In genomic region chr4:115828572-115828902, GRCm38 (mm10) we compare ENCODE assay signal across 9 mouse cellular contexts. TPM values are rescaled to one million over a fixed set of nuclear protein-coding genes. Genes with fewer than 3 reads are reported as not detected.
DNase-seq lines count a peak whose midpoint lies in the region; ATAC-seq and TF ChIP-seq lines count a peak whose summit lies in the region.
"Had no signal": no experiment of that assay in that cellular context is flagged by ENCODE, and none has a peak within 500 bp of the region (broad histone marks: within the 10 kb centered on the region; RNA-seq: fewer than 3 reads in every experiment).

No protein-coding gene starts in this region.

- peaks cover 15% of the 10 kb centered on the region for H3K79me2 ChIP-seq in C2C12 (ENCODE audit: control insufficient read depth, insufficient read depth)

- no peak; the same call in none of the 2 replicates for ATAC-seq in forebrain, embryonic 15.5 days (replicated peaks)
- no peak for ATAC-seq in liver, embryonic 16.5 days (ENCODE audit: low read depth)

- H3K9ac ChIP-seq in forebrain, embryonic 15.5 days (replicated peaks): peak overlapping the region; percentile 63
- peak overlapping the region; percentile 76 for H3K9ac ChIP-seq in liver, embryonic 16.5 days (ENCODE audit: low read depth, low read length)

- H3K4me1 ChIP-seq in forebrain, embryonic 15.5 days: peaks cover 13% of the 10 kb centered on the region
- H3K4me1 ChIP-seq in liver, embryonic 16.5 days (ENCODE audit: control insufficient read depth, low read depth, low read length): peaks cover 60% of the 10 kb centered on the region

- H3K4me3 ChIP-seq in gastrocnemius, adult 2 months: peak overlapping the region; percentile 96
- H3K4me3 ChIP-seq in C2C12 (ENCODE audit: insufficient read depth, poor library complexity, severe bottlenecking): peak overlapping the region; percentile 79
- peak overlapping the region; percentile 68 for H3K4me3 ChIP-seq in forebrain, embryonic 15.5 days
- peak overlapping the region; percentile 80 for H3K4me3 ChIP-seq in liver, embryonic 16.5 days (ENCODE audit: low read depth, low read length)

- peak overlapping the region; percentile 90 for H3K4me2 ChIP-seq in forebrain, embryonic 15.5 days (replicated peaks)
- H3K4me2 ChIP-seq in liver, embryonic 16.5 days (ENCODE audit: low read depth, low read length): peak overlapping the region; percentile 82

- no peak for DNase-seq in gastrocnemius, adult 2 months
- DNase-seq in gastrocnemius, postnatal 10 days: no peak
- DNase-seq in gastrocnemius, postnatal 36 days: no peak
- DNase-seq in urinary bladder, postnatal 36 days (ENCODE audit: low spot score in 2 of 2): no peak
- DNase-seq in layer of hippocampus, adult 9-11 months: no peak

- intact Hi-C loops in gastrocnemius, adult 2 months (cut with DNase I): loop anchor here (1.0 kb wide), 1 partner anchor 119 kb away; no protein-coding TSS in a partner anchor
- intact Hi-C loops in gastrocnemius, postnatal 36 days (cut with DNase I): no loop called here

- peak overlapping the region; percentile 68 for H3ac ChIP-seq in C2C12 (ENCODE audit: control insufficient read depth, insufficient read length, low read depth)

- peaks cover 4% of the 10 kb centered on the region for H3K36me3 ChIP-seq in C2C12 (ENCODE audit: control insufficient read depth, insufficient read depth)
- H3K36me3 ChIP-seq in forebrain, embryonic 15.5 days: no peaks in the 10 kb centered on the region
- H3K36me3 ChIP-seq in liver, embryonic 16.5 days (ENCODE audit: control insufficient read depth, insufficient read depth): peaks cover 11% of the 10 kb centered on the region

- no peaks in the 10 kb centered on the region for H3K9me3 ChIP-seq in forebrain, embryonic 15.5 days
- no peaks in the 10 kb centered on the region for H3K9me3 ChIP-seq in liver, embryonic 16.5 days (replicated peaks; ENCODE audit: control insufficient read depth, low read length)

- 5% methylated on average over 8 of the region's 8 CpGs for WGBS in forebrain, embryonic 15.5 days
- WGBS in liver, embryonic 16.5 days (ENCODE audit: insufficient replicate concordance): 5% methylated on average over 8 of the region's 8 CpGs

- H3K27me3 ChIP-seq in C2C12 (ENCODE audit: control insufficient read depth, insufficient read depth, insufficient read length): no peaks in the 10 kb centered on the region
- H3K27me3 ChIP-seq in forebrain, embryonic 15.5 days: no peaks in the 10 kb centered on the region
- no peaks in the 10 kb centered on the region for H3K27me3 ChIP-seq in liver, embryonic 16.5 days (ENCODE audit: control insufficient read depth, insufficient read depth, low read depth, low read length)

- no peak for TF ChIP-seq CTCF in gastrocnemius, adult 2 months (IDR thresholded peaks at IDR 0.05)
- no peak for TF ChIP-seq CTCF in C2C12 (IDR thresholded peaks at IDR 0.05; ENCODE audit: control insufficient read depth, insufficient read depth, insufficient read length)

- H3K27ac ChIP-seq in gastrocnemius, adult 2 months: peak overlapping the region; percentile 98
- H3K27ac ChIP-seq in forebrain, embryonic 15.5 days (replicated peaks): no peak overlapping the region
- peak overlapping the region; percentile 85 for H3K27ac ChIP-seq in liver, embryonic 16.5 days (ENCODE audit: low read length)

- no peaks in the 10 kb centered on the region for H3K79me3 ChIP-seq in C2C12 (ENCODE audit: low read depth)

TF ChIP-seq in C2C12, 6 proteins besides CTCF, POLR2A, EP300 and RAD21:
- TF ChIP-seq MYOD1 (IDR thresholded peaks at IDR 0.05; ENCODE audit: control insufficient read depth, insufficient read length, low read depth) (no peak), MYOG (IDR thresholded peaks at IDR 0.05; ENCODE audit: control insufficient read depth, extremely low read depth, insufficient read length) (no peak), USF1 (IDR thresholded peaks at IDR 0.05; ENCODE audit: low read depth) (no peak)

RNA-seq across cellular contexts. Expression of gene Mob3c, which starts 0.6 kb away (rescaled TPM):
- total RNA-seq in gastrocnemius, adult 2 months (2021): 1 to 10 TPM; 2.3 to 4.0 TPM
- total RNA-seq in gastrocnemius, postnatal 10 days (2021): 1 to 10 TPM; 4.8 to 5.6 TPM
- 3.5 TPM for polyA plus RNA-seq in C2C12 (2012; fragmentation: generic; extraction: Trizol)
- polyA plus RNA-seq in forebrain, embryonic 15.5 days (2015; fragmentation: Nextera tagmentation; extraction: Ambion mirVana): 5.2 and 5.9 TPM in 2 replicates
- 7.8 and 10.2 TPM in 2 replicates for polyA plus RNA-seq in liver, embryonic 16.5 days (2015; fragmentation: Nextera tagmentation; extraction: Ambion mirVana)
- total RNA-seq in gastrocnemius, postnatal 36 days (2021): 1 to 10 TPM; 1.8 to 3.1 TPM

RNA-seq across cellular contexts. Expression of gene Mknk1, which starts 10.5 kb away (rescaled TPM):
- 10 to 100 TPM; 24.4 to 28.0 TPM for total RNA-seq in gastrocnemius, adult 2 months (2021)
- 10 to 100 TPM; 28.9 to 30.6 TPM for total RNA-seq in gastrocnemius, postnatal 10 days (2021)
- polyA plus RNA-seq in C2C12 (2012; fragmentation: generic; extraction: Trizol): 15.3 TPM
- polyA plus RNA-seq in forebrain, embryonic 15.5 days (2015; fragmentation: Nextera tagmentation; extraction: Ambion mirVana): 22.1 and 24.8 TPM in 2 replicates
- 30.7 and 30.9 TPM in 2 replicates for polyA plus RNA-seq in liver, embryonic 16.5 days (2015; fragmentation: Nextera tagmentation; extraction: Ambion mirVana)
- total RNA-seq in gastrocnemius, postnatal 36 days (2021): 10 to 100 TPM; 22.9 to 24.7 TPM

RNA-seq across cellular contexts. Expression of gene Atpaf1, which starts 43.9 kb away (rescaled TPM):
- 10 to 100 TPM; 46.9 to 70.1 TPM for total RNA-seq in gastrocnemius, adult 2 months (2021)
- 10 to 100 TPM; 33.8 to 40.4 TPM for total RNA-seq in gastrocnemius, postnatal 10 days (2021)
- polyA plus RNA-seq in C2C12 (2012; fragmentation: generic; extraction: Trizol): 15.7 TPM
- 34.6 and 37.5 TPM in 2 replicates for polyA plus RNA-seq in forebrain, embryonic 15.5 days (2015; fragmentation: Nextera tagmentation; extraction: Ambion mirVana)
- polyA plus RNA-seq in liver, embryonic 16.5 days (2015; fragmentation: Nextera tagmentation; extraction: Ambion mirVana): 11.6 and 12.7 TPM in 2 replicates
- 10 to 100 TPM; 39.8 to 46.9 TPM for total RNA-seq in gastrocnemius, postnatal 36 days (2021)

RNA-seq across cellular contexts. Expression of gene Tex38, which starts 47.7 kb away (rescaled TPM):
- 1 to 10 TPM; 2.3 to 2.8 TPM for total RNA-seq in gastrocnemius, adult 2 months (2021)
- under 1 TPM; 0.56 to 0.82 TPM for total RNA-seq in gastrocnemius, postnatal 10 days (2021)
- not detected for polyA plus RNA-seq in C2C12 (2012; fragmentation: generic; extraction: Trizol)
- polyA plus RNA-seq in forebrain, embryonic 15.5 days (2015; fragmentation: Nextera tagmentation; extraction: Ambion mirVana): 0.59 TPM in 1 of 2 replicates, not detected in the other
- polyA plus RNA-seq in liver, embryonic 16.5 days (2015; fragmentation: Nextera tagmentation; extraction: Ambion mirVana): 0.12 TPM in 1 of 2 replicates, not detected in the other
- total RNA-seq in gastrocnemius, postnatal 36 days (2021): 1 to 10 TPM; 2.8 to 3.4 TPM

RNA-seq across cellular contexts. Expression of gene Kncn, which starts 55.7 kb away (rescaled TPM):
- total RNA-seq in gastrocnemius, adult 2 months (2021): not detected
- total RNA-seq in gastrocnemius, postnatal 10 days (2021): not detected
- not detected for polyA plus RNA-seq in C2C12 (2012; fragmentation: generic; extraction: Trizol)
- not detected in 2 replicates for polyA plus RNA-seq in forebrain, embryonic 15.5 days (2015; fragmentation: Nextera tagmentation; extraction: Ambion mirVana)
- not detected in 2 replicates for polyA plus RNA-seq in liver, embryonic 16.5 days (2015; fragmentation: Nextera tagmentation; extraction: Ambion mirVana)
- total RNA-seq in gastrocnemius, postnatal 36 days (2021): not detected
- total RNA-seq: common myeloid progenitor, adult 5-6 weeks had no signal
